Mouse (Mus musculus): Measurements from ENCODE around the gene Pamr1.

GRCm38 (mm10) chr2:102549611-102550266, at the start of gene Pamr1:
- TF ChIP-seq CTCF (IDR thresholded peaks at IDR 0.05; ENCODE audit: borderline replicate concordance, insufficient read depth, low read depth, low read length): no peak
- TF ChIP-seq POLR2A (IDR thresholded peaks at IDR 0.05; ENCODE audit: borderline replicate concordance, insufficient read depth, low read length): no peak

Measured in cerebellum, adult 2 months (tissue).